Mouse (Mus musculus) R1 (cell line): ENCODE data around the gene Arhgap8.

ENCODE experiments used
- DNase-seq: peaks from one replicate; pipeline ENCODE4 v3.0.0-alpha.2; 2018; ENCODE audit warnings: low read depth, low spot score

Gene Arhgap8

GRCm38 (mm10) chr15:84793649-84794048, 73.8 kb downstream of the Arhgap8 start:
- DNase-seq = no peak

GRCm38 (mm10) chr15:84800132-84800531, 80.3 kb downstream of the Arhgap8 start:
- no peak for DNase-seq

DNA sequence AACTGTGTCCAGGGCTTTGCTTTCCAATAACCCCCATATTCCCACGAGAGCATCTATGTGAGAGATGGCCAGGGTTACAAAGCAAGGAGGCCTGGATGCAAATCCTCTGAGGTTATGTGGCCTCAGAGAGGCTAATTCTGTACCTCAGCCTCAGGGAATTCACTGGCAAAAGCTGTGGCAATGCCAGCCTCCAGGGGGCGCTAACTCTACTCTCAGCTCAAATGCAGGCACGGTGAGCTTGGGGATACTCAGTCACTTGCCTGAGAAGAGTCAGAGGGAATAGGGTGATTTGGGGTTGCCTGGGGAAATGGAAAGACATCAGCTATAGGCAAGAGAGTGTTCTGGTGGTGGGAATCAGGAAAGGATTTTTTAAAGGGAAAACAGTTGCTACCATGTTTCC, 83.8 kb downstream of the Arhgap8 start:
- peak; percentile 74 for DNase-seq

- no peak for DNase-seq
These were observed 89.6 kb downstream of the Arhgap8 start for GRCm38 (mm10) chr15:84809275-84809952.

GRCm38 (mm10) chr15:84811126-84811525, 91.3 kb downstream of the Arhgap8 start:
- no peak for DNase-seq

- DNase-seq = no peak
These were observed 93.0 kb downstream of the Arhgap8 start for GRCm38 (mm10) chr15:84812831-84813357.

- DNase-seq = no peak
These were observed 95.3 kb downstream of the Arhgap8 start for GRCm38 (mm10) chr15:84815171-84815570.

- no peak for DNase-seq
These were observed 97.7 kb downstream of the Arhgap8 start for GRCm38 (mm10) chr15:84817589-84817988.

- DNase-seq = no peak
These were observed 98.4 kb downstream of the Arhgap8 start for GRCm38 (mm10) chr15:84818284-84818683.

DNA sequence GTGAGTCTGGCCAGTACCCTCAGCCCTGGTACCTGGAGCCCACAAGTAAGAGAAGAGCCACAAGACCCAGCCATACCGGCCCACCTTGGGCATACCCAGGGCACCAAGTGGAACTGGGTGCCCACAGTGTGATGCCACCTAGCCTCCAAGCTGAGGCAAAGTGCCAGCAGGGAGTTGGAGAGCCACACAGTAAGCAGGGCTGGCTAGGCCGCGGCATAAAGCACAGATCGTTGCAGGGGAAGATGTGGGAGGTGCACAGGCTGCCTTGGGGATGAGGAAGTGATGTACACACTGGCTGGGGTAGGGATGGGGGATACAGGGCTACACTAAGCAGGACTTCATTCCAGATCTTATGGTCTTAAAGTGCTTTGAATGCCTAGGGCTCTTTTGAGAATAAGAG, 101.0 kb downstream of the Arhgap8 start:
- DNase-seq = no peak
